Mouse (Mus musculus) lung, postnatal 0 days (tissue): Measurements from ENCODE around the gene Myo1f. TPM values are rescaled to one million over a fixed set of nuclear protein-coding genes. Genes with fewer than 3 reads are reported as not detected.
"Not testable (repeated sequence)": the region's sequence is repeated elsewhere in the genome, so short reads cannot be mapped to it uniquely, and the experiment has no call there.

Experiments
- ATAC-seq: fragments of 200-750 bp; cut with Nextera tagmentation; 2 replicates; pipeline ENCODE4 v1.8.0; 2017; ENCODE audit warnings: moderate library complexity
- DNase-seq: peaks from one replicate; pipeline ENCODE4 v3.0.0-alpha.2; 2016; ENCODE audit warnings: low spot score
- H3K27ac ChIP-seq: fragments of 300-500 bp; sonication (generic); 2 replicates; pipeline ENCODE4 v1.5.1; 2014; ENCODE audit warnings: antibody characterized with exemption, mild to moderate bottlenecking, low read length, mixed read lengths
- H3K27me3 ChIP-seq: fragments of 300-500 bp; sonication (generic); replicated peaks from 2 replicates; pipeline ENCODE4 v1.6.1; 2014; ENCODE audit warnings: low read length, mixed read lengths; ENCODE audit not compliant: insufficient read depth
- H3K36me3 ChIP-seq: fragments of 300-500 bp; sonication (generic); 2 replicates; pipeline ENCODE4 v1.6.1; 2014; ENCODE audit warnings: low read length, mixed read lengths; ENCODE audit not compliant: insufficient read depth
- H3K4me1 ChIP-seq: fragments of 300-500 bp; sonication (generic); 2 replicates; pipeline ENCODE4 v1.6.1; 2014; ENCODE audit warnings: antibody characterized with exemption, low read depth, low read length, mixed read lengths; ENCODE audit not compliant: insufficient read depth
- H3K4me2 ChIP-seq: fragments of 300-500 bp; sonication (generic); replicated peaks from 2 replicates; pipeline ENCODE4 v1.6.1; 2014; ENCODE audit warnings: low read depth, mild to moderate bottlenecking, low read length, moderate library complexity, mixed read lengths
- H3K4me3 ChIP-seq: fragments of 300-500 bp; sonication (generic); 2 replicates; pipeline ENCODE4 v1.5.1; 2014; ENCODE audit warnings: low read depth, low read length
- H3K9ac ChIP-seq: fragments of 300-500 bp; sonication (generic); replicated peaks from 2 replicates; pipeline ENCODE4 v1.6.1; 2014; ENCODE audit warnings: low read depth, mild to moderate bottlenecking
- H3K9me3 ChIP-seq: fragments of 300-500 bp; sonication (generic); 2 replicates; pipeline ENCODE4 v1.6.1; 2016; ENCODE audit warnings: low read length, mixed read lengths
- CTCF ChIP-seq: IDR thresholded peaks from 2 replicates; pipeline ENCODE4 v1.5.1; 2016; ENCODE audit warnings: antibody characterized with exemption, mild to moderate bottlenecking
- EP300 ChIP-seq: IDR thresholded peaks from 2 replicates; pipeline ENCODE4 v1.6.1; 2016; ENCODE audit warnings: antibody characterized with exemption, mild to moderate bottlenecking, control low read depth
- WGBS: fragments of 180-500 bp; shearing (Covaris S2); extraction: QIAGEN DNeasy Blood & Tissue Kit; methylation state at CpG from one replicate; pipeline ENCODE4 v1.1.7; 2014; 5-methylcytosine and 5-hydroxymethylcytosine counted together
- polyA plus RNA-seq: library from polyadenylated mRNA; unstranded; fragments of >200 nt; fragmentation: Nextera tagmentation; extraction: Ambion mirVana; gene quantifications from 2 replicates; pipeline ENCODE4 v1.2.1, GENCODE M21; 2015

Gene Myo1f
- polyA plus RNA-seq, 1 experiment from 2014 or later, result 6.5 TPM

- H3K27me3 ChIP-seq, result no peaks in the 10 kb centered on the region
- no peaks in the 10 kb centered on the region for H3K4me1 ChIP-seq
- H3K4me3 ChIP-seq, result no peak overlapping the region
- TF ChIP-seq EP300, result no peak
- no peak for TF ChIP-seq CTCF
- no peaks in the 10 kb centered on the region for H3K36me3 ChIP-seq
- no peaks in the 10 kb centered on the region for H3K9me3 ChIP-seq
- H3K4me2 ChIP-seq, result no peak overlapping the region
- H3K9ac ChIP-seq, result no peak overlapping the region
- H3K27ac ChIP-seq, result no peak overlapping the region
- ATAC-seq (no peak), DNase-seq (no peak)
- WGBS, result 68% methylated on average over 3 of the region's 3 CpGs
These were observed 45.3 kb downstream of the Myo1f start for GRCm38 (mm10) chr17:33600831-33601230.

GRCm38 (mm10) chr17:33601947-33602346 is 46.4 kb downstream of the Myo1f start:
- no peak overlapping the region for H3K27ac ChIP-seq
- ATAC-seq (no peak), DNase-seq (no peak)
- TF ChIP-seq EP300, result no peak
- TF ChIP-seq CTCF, result no peak
- H3K9ac ChIP-seq, result no peak overlapping the region
- no peaks in the 10 kb centered on the region for H3K9me3 ChIP-seq
- WGBS, result 81% methylated on average over 12 of the region's 12 CpGs
- H3K4me3 ChIP-seq, result no peak overlapping the region
- H3K4me2 ChIP-seq, result no peak overlapping the region
- H3K36me3 ChIP-seq, result no peaks in the 10 kb centered on the region
- H3K4me1 ChIP-seq, result no peaks in the 10 kb centered on the region
- H3K27me3 ChIP-seq, result no peaks in the 10 kb centered on the region

- no peak overlapping the region for H3K4me2 ChIP-seq
- H3K27ac ChIP-seq, result no peak overlapping the region
- no peaks in the 10 kb centered on the region for H3K27me3 ChIP-seq
- H3K4me1 ChIP-seq, result no peaks in the 10 kb centered on the region
- no peak for TF ChIP-seq EP300
- TF ChIP-seq CTCF, result no peak
- no peaks in the 10 kb centered on the region for H3K36me3 ChIP-seq
- H3K9ac ChIP-seq, result no peak overlapping the region
- ATAC-seq (no peak), DNase-seq (no peak)
- no peaks in the 10 kb centered on the region for H3K9me3 ChIP-seq
- no peak overlapping the region for H3K4me3 ChIP-seq
- WGBS, result 69% methylated on average over 2 of the region's 2 CpGs
These were observed 51.8 kb downstream of the Myo1f start for GRCm38 (mm10) chr17:33607273-33607672.

DNA sequence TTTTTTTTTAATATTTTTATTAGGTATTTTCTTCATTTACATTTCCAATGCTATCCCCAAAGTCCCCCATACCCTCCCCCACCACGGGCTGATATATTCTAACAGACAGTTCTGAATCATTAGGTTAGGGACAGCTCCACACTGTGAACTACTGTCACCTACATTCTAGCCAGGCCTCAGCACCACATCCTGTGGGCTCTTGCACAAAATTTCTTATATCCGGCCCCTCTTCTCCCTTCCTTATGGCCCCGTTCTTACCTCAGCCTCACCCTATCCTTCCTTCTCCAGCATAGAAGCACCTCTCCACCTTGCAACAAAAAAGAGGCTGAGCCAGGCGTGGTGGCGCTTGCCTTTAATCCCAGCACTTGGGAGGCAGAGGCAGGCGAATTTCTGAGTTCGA is 55.0 kb downstream of the Myo1f start:
- 82% methylated on average over 7 of the region's 7 CpGs for WGBS
- no peaks in the 10 kb centered on the region for H3K9me3 ChIP-seq
- no peak for DNase-seq
- H3K27me3 ChIP-seq, result no peaks in the 10 kb centered on the region
- no peak overlapping the region for H3K4me3 ChIP-seq
- H3K4me1 ChIP-seq, result no peaks in the 10 kb centered on the region
- no peak overlapping the region for H3K27ac ChIP-seq
- H3K4me2 ChIP-seq, result no peak overlapping the region
- no peaks in the 10 kb centered on the region for H3K36me3 ChIP-seq
- no peak for ATAC-seq
- TF ChIP-seq EP300, result no peak
- no peak for TF ChIP-seq CTCF
- no peak overlapping the region for H3K9ac ChIP-seq

- not testable (repeated sequence) for H3K36me3 ChIP-seq, H3K4me3 ChIP-seq, DNase-seq, H3K4me1 ChIP-seq, H3K4me2 ChIP-seq, H3K27ac ChIP-seq, H3K9ac ChIP-seq, H3K27me3 ChIP-seq, H3K9me3 ChIP-seq, ATAC-seq
- whole genome bisulfite sequencing, result 82% methylated on average over 5 of the region's 5 CpGs
These were observed 58.2 kb downstream of the Myo1f start for GRCm38 (mm10) chr17:33613726-33614125.

DNA sequence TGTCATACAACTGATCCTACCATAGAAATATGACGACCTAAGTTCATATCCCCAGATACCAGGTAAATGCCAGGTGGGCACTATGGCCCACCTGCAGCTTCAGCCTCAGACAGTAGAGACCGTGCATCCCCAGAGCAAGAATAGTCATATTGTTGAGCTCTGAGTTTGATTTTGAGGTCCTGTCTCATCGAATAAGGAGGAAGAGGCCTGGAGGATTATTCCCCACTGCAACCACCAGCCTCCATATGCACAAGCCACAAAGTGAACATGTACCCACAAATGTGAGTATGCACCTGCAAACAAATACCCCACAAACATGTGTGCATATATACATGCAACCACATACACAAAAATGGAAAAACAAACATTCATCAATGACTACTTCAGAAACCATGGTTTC is 71.8 kb downstream of the Myo1f start:
- H3K27ac ChIP-seq, result no peak overlapping the region
- DNase-seq, result no peak
- H3K27me3 ChIP-seq, result no peaks in the 10 kb centered on the region
- no peak for ATAC-seq
- no peak overlapping the region for H3K9ac ChIP-seq
- H3K9me3 ChIP-seq, result no peaks in the 10 kb centered on the region
- H3K4me1 ChIP-seq, result peaks cover 6% of the 10 kb centered on the region; the same call in 1 of the 2 replicates
- no peak overlapping the region for H3K4me3 ChIP-seq
- H3K4me2 ChIP-seq, result no peak overlapping the region
- no peaks in the 10 kb centered on the region; the same call in 1 of the 2 replicates for H3K36me3 ChIP-seq
- TF ChIP-seq CTCF (no peak), EP300 (no peak)
- WGBS, result 92% methylated on average over 3 of the region's 3 CpGs
